Mouse (Mus musculus) bone marrow, adult 2 months (tissue): ENCODE results near the gene Jade1.

ENCODE experiments used
- CTCF ChIP-seq: fragments of 200-500 bp; IDR thresholded peaks from 2 replicates; pipeline ENCODE4 v1.5.1; 2011; ENCODE audit warnings: low read length, control low read depth; ENCODE audit not compliant: control insufficient read depth, insufficient read depth
- POLR2A ChIP-seq: fragments of 200-500 bp; IDR thresholded peaks from 2 replicates; pipeline ENCODE4 v1.6.1; 2011; ENCODE audit warnings: low read depth, mild to moderate bottlenecking, control low read depth, low read length, borderline replicate concordance; ENCODE audit not compliant: control insufficient read depth

DNA sequence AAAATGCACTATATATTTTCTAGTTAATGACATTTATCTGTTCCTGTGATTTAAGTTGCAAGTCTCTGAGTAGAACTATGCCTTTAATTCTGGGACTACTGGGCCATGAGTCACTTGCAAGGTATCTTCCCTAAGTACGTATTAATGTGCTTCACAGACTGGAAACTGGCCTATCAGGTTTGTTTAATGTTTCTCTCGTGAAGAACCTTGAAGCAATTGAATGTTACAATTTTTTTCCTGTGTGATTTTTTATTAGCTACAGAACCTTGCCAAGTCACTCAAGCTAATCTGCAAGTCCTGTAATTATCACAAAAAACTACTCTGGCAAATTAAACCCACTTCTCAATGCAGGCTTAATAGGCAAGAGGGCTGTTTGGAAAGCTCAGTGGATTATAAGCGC, 33.8 kb upstream of the Jade1 start:
- TF ChIP-seq CTCF, result no peak
- TF ChIP-seq POLR2A, result no peak
